Mouse (Mus musculus) heart, adult 18-20 months (tissue): ENCODE measurements at regions not wholly inside any gene's neighbourhood (a gene's known extent, or its start where the extent isn't known, plus 50 kb on each side); places are given as distances from the start of the nearest gene placed in this dataset.

ENCODE experiments used
- DNase-seq, 2 experiments: peaks; one replicate each; pipeline ENCODE4 v3.0.0; 2021 to 2022; ENCODE audit warnings: mixed read lengths in 1 of 2

DNA sequence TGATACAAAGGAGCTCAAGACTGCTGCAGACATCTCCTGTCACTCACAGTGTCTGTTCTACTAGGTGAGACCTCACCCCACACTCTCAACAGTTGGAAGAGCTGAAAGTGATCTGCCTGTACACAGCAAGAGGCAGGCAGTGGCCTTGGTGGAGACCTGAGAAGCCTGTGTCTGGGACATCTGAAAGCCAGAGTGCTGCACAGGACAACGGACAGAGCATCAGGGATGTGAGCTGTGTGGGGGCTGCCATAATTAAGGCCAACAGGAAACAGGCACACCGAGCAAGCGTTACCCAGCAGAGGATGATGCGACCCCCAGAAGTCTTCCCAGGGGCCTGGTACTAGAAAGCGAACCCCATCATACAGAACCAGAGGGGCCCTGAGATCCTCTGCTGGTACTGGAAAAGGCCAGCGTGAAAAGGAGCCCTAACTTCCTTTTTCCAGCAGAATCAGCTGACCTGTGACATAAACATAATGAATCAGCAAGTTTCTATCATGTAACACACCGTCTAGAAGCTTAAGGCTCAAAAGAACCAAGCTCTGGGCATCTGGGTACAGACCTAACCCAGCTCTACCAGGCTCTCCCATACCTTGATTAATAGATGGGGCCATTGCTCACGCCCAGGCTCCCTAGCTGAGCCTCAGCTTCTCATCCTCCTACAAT, 105.7 kb downstream of the Plxna1 start:
- DNase-seq: peak in 1 of 2 experiments; percentile 52

- DNase-seq: no peak
Observed at GRCm38 (mm10) chr6:89257416-89257815, 105.0 kb downstream of the Plxna1 start.

- peak; percentile 23 to 66 for DNase-seq
Observed at GRCm38 (mm10) chr6:89258140-89258539, 104.3 kb downstream of the Plxna1 start.

GRCm38 (mm10) chr6:89259406-89259994, 102.9 kb downstream of the Plxna1 start:
- DNase-seq: no peak

- DNase-seq: no peak
Observed at GRCm38 (mm10) chr6:89262958-89263357, 99.5 kb downstream of the Plxna1 start.

DNA sequence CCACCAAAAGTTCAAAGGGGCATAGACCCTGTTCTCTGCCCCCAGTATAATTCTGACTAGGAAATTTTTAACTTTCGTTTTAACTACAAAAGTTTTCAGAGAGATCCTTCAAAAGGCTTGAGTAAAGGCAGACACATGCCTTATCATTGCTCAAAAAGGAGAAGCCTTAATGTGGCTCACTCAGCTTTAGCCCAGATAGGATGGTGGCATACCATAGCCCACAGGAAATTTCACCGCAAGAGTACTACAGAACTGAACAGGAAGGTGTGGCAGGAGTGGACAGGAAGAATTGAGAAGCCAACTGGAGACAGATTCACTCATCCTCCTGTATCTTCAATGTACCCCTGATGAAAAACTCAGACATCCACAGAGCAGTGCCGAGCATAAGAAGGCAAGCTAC, 97.1 kb downstream of the Plxna1 start:
- no peak for DNase-seq
